Mouse (Mus musculus) neural tube, postnatal 0 days (tissue): ENCODE measurements around the gene Hvcn1. TPM values are rescaled to one million over a fixed set of nuclear protein-coding genes. Genes with fewer than 3 reads are reported as not detected.

ENCODE experiments used
- polyA plus RNA-seq: library from polyadenylated mRNA; unstranded; fragments of >200 nt; fragmentation: Nextera tagmentation; extraction: Ambion mirVana; gene quantifications from 2 replicates; pipeline ENCODE4 v1.2.1, GENCODE M21; 2015

Gene Hvcn1
- polyA plus RNA-seq = 0.79 and 1.2 TPM in 2 replicates

DNA sequence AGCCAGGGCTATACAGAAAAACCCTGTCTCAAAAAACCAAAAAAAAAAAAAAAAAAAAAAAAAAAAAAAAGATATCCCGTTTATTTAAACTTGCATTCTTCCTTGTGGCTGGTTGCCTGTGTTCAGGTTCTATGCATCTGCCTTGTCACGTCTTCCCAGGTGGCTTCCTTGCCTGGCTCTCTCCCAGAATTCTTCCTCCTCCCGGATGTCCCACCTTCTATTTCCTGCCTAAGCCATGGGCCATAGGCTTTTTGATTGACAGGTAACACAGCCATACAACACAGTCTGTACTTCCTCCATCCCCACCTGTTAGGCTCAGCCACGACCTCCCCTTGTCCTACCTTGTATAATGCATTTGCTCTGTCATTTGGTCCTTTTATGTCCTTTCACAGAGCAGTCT is at the start of gene Hvcn1:
TSS of gene Hvcn1 (plus strand) at position 330 of the 400 bp plus-strand sequence.

DNA sequence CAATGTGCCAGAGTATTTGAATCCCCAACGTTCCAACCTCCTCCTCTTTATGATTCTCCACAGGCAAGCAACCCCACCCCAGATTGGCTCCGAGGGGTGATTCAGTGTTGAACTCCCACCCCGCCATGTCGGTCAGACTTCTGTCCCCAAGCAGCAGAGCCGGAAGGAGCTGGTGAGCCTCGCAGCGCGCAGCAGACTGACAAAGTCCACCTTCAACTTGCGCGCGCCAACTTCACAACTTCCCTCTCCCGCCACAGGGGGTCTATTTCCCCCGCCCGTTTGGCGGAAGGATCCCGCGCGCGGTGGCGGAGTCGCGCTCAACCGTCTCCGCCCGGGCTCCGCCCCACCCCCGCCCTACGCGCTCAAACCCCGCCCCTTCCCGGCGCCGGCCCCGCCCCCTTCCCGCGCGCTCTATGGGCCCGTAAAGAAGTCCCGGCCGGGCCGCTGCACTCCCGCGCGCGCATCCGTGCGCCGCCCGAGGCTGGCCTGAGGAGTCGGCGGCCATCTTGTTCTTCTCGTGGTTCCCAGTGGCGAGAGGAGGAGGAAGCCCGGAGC is 48.7 kb upstream of the Hvcn1 start, which contains the start of gene Ppp1cc:
TSS of gene Ppp1cc (plus strand) at position 452 of the 555 bp plus-strand sequence.

DNA sequence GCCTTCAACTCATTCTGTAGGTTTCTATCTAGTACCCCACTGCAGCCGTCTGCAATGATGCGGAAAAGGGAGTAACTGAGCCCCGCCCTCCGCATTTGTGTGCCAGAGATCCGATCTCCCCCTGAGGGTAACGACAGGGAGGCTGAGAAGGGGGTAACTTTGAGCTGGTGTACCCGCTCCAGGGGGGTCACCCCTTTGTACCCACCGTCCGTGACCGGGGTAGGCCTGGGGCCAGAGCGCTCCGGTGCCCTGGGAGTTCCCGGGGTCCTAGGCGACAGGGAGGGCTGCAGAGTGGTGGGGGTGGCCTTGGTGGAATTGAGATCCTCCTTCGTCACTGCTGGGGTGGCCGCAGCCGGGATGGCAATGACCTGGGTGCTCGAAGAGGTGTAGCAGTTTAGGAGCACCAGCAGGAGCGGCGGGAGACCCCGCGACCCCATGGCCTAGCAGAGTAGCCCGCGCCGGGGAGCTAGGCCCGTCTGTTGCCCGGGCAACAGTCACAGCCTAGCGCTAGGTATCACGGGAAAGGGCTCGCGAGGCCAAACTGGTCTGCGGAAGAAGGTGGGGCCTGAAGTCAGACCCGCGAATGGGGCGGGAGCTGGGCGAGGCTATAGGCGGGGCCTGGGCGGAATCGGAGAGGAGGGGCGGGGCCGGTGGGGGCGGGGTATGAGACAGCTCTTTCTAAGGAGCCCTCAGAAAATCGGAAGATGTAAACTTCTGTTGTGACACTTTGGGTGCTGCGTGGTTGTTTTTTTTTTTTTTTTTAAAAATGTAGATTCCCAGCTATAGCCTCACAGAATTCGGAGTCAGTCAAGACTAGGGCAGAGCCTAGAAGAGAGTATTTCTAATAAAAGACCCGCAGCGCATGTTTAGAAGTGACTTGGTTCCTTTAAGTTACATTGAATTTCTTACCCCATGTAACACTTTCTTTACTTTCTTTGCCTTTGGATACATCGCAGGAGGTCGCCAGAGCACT is 57.6 kb downstream of the Hvcn1 start, which contains the start of gene Tctn1:
TSS of gene Tctn1 (minus strand) at position 528 of the 973 bp plus-strand sequence.

GRCm38 (mm10) chr5:122284183-122285028 is 77.8 kb downstream of the Hvcn1 start, which contains the start of gene Pptc7:
Gene Pptc7 (plus strand): TSS chr5:122284365.

Other genes starting within 250 kb of the Hvcn1 start
- 14.2 and 15.9 TPM in 2 replicates for gene Cux2, start 156.7 kb upstream of the Hvcn1 start, polyA plus RNA-seq
- gene Myl2, start 105.9 kb upstream of the Hvcn1 start, polyA plus RNA-seq = 3.4 and 6.2 TPM in 2 replicates
- gene Ccdc63, start 66.0 kb upstream of the Hvcn1 start, polyA plus RNA-seq = 0.72 TPM in 1 of 2 replicates, not detected in the other
- gene Ppp1cc, start 48.5 kb upstream of the Hvcn1 start, polyA plus RNA-seq = 168 and 178 TPM in 2 replicates
- 4.8 and 6.6 TPM in 2 replicates for gene Tctn1, start 57.7 kb downstream of the Hvcn1 start, polyA plus RNA-seq
- 10.6 and 12.1 TPM in 2 replicates for gene Pptc7, start 77.6 kb downstream of the Hvcn1 start, polyA plus RNA-seq
- 14.6 and 19.7 TPM in 2 replicates for gene Rad9b, start 147.4 kb downstream of the Hvcn1 start, polyA plus RNA-seq
- 351 and 379 TPM in 2 replicates for gene Vps29, start 147.6 kb downstream of the Hvcn1 start, polyA plus RNA-seq
- 43.7 and 48.2 TPM in 2 replicates for gene Gpn3, start 165.1 kb downstream of the Hvcn1 start, polyA plus RNA-seq
- 146 and 148 TPM in 2 replicates for gene Fam216a, start 165.6 kb downstream of the Hvcn1 start, polyA plus RNA-seq
- 128 and 133 TPM in 2 replicates for gene Arpc3, start 185.1 kb downstream of the Hvcn1 start, polyA plus RNA-seq
- gene Anapc7, start 214.9 kb downstream of the Hvcn1 start, polyA plus RNA-seq = 40.1 and 44.5 TPM in 2 replicates